Mouse (Mus musculus) liver, embryonic 14.5 days (tissue): ENCODE measurements around the gene Eipr1.

Experiments
- CTCF ChIP-seq: IDR thresholded peaks from 2 replicates; pipeline ENCODE4 v1.5.1; 2016; ENCODE audit warnings: antibody characterized with exemption, low read depth, control low read depth
- EP300 ChIP-seq: IDR thresholded peaks from 2 replicates; pipeline ENCODE4 v1.6.1; 2016; ENCODE audit warnings: antibody characterized with exemption, low read depth

DNA sequence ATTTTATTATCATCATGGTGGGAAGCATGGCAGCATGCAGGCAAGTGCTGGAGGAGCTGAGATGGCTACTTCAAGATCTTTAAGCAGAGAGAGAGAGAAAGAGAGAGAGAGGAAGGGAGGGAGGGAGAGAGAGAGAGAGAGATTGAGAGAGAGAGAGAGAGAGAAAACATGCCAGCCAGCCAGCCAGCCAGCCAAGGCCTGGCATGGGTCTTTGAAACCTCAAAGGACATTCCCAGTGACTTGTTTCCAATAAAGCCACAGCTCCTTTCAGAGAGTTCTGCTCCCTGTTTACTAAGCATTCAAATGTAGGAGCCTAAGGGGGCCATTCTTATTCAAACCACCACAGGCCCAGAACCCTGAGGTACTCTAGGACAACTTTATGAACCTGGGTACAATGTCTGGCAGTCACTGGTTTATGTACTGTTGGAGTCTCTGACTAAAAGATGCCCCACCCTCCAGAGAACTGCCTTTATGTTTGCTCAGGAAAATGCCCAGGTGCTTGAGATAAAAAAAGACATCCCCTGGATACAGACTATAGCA is 45.3 kb downstream of the Eipr1 start:
- TF ChIP-seq CTCF: no peak
- TF ChIP-seq EP300: no peak
